Mouse (Mus musculus) spleen, embryonic (tissue): ENCODE measurements around the gene Hils1.

Experiments used
- CTCF ChIA-PET: fragments of 350-600 bp; sonication (Branson Sonifier 250); formaldehyde crosslinking; loops from one replicate; lab custom pipeline; 2022; lab: Charles Lee

Hils1 gene

GRCm38 (mm10) chr11:94952169-94952568 lies 15.2 kb upstream of the Hils1 start:
- CTCF ChIA-PET: no interaction called here

GRCm38 (mm10) chr11:94955103-94955502 lies 12.3 kb upstream of the Hils1 start:
- CTCF ChIA-PET: no interaction called here

GRCm38 (mm10) chr11:94957693-94958064 lies 9.7 kb upstream of the Hils1 start:
- CTCF ChIA-PET: no interaction called here

- CTCF ChIA-PET: no interaction called here
These were observed 9.1 kb upstream of the Hils1 start for GRCm38 (mm10) chr11:94958065-94958858.

- CTCF ChIA-PET: no interaction called here
These were observed 4.8 kb upstream of the Hils1 start for GRCm38 (mm10) chr11:94962534-94963101.

- CTCF ChIA-PET: no interaction called here
These were observed 794 bp downstream of the Hils1 start for GRCm38 (mm10) chr11:94968187-94968586.

GRCm38 (mm10) chr11:94969709-94970108 lies 2.3 kb downstream of the Hils1 start:
- CTCF ChIA-PET: interaction anchor here (0.6 to 0.7 kb wide), 3 partner anchors 16 to 1651 kb away, joined by 3 to 5 read pairs (median 4); no protein-coding TSS in a partner anchor

- CTCF ChIA-PET: interaction anchor here (0.6 to 1.1 kb wide), 3 partner anchors 16 to 1650 kb away, joined by 3 to 5 read pairs (median 5); no protein-coding TSS in a partner anchor
These were observed 3.0 kb downstream of the Hils1 start for GRCm38 (mm10) chr11:94970210-94970943.

- CTCF ChIA-PET: no interaction called here
These were observed 4.7 kb downstream of the Hils1 start for GRCm38 (mm10) chr11:94971895-94972615.

- CTCF ChIA-PET: interaction anchor here (0.6 kb wide), 1 partner anchor 18 kb away, joined by 5 read pairs; no protein-coding TSS in a partner anchor
These were observed 5.5 kb downstream of the Hils1 start for GRCm38 (mm10) chr11:94972887-94973286.

GRCm38 (mm10) chr11:94973313-94973712 lies 5.9 kb downstream of the Hils1 start:
- CTCF ChIA-PET: interaction anchor here (0.6 kb wide), 1 partner anchor 17 kb away, joined by 5 read pairs; no protein-coding TSS in a partner anchor

GRCm38 (mm10) chr11:94974951-94975350 lies 7.6 kb downstream of the Hils1 start:
- CTCF ChIA-PET: no interaction called here

GRCm38 (mm10) chr11:94976199-94976598 lies 8.8 kb downstream of the Hils1 start, which contains the start of gene Sgca:
Gene Sgca, minus strand, starts transcription at chr11:94976327.
- CTCF ChIA-PET: interaction anchor here (0.6 kb wide), 1 partner anchor 11 kb away, joined by 3 read pairs; no protein-coding TSS in a partner anchor

GRCm38 (mm10) chr11:94978178-94978915 lies 11.0 kb downstream of the Hils1 start:
- CTCF ChIA-PET: no interaction called here

GRCm38 (mm10) chr11:94978947-94979346 lies 11.6 kb downstream of the Hils1 start:
- CTCF ChIA-PET: interaction anchor here (0.6 kb wide), 1 partner anchor 8 kb away, joined by 3 read pairs; no protein-coding TSS in a partner anchor

- CTCF ChIA-PET: interaction anchor here (0.6 to 0.7 kb wide), 2 partner anchors 7 to 21 kb away, joined by 3 to 6 read pairs; no protein-coding TSS in a partner anchor
These were observed 12.2 kb downstream of the Hils1 start for GRCm38 (mm10) chr11:94979462-94980179.

GRCm38 (mm10) chr11:94985140-94985539 lies 17.7 kb downstream of the Hils1 start:
- CTCF ChIA-PET: interaction anchor here (0.6 kb wide), 1 partner anchor 23 kb away, joined by 3 read pairs; no protein-coding TSS in a partner anchor

- CTCF ChIA-PET: interaction anchor here (0.6 to 1.5 kb wide), 2 partner anchors 15 to 16 kb away, joined by 3 to 4 read pairs; no protein-coding TSS in a partner anchor
These were observed 18.4 kb downstream of the Hils1 start for GRCm38 (mm10) chr11:94985822-94986221.

- CTCF ChIA-PET: interaction anchor here (0.6 to 1.5 kb wide), 3 partner anchors 7 to 16 kb away, joined by 3 to 4 read pairs (median 3); no protein-coding TSS in a partner anchor
These were observed 19.0 kb downstream of the Hils1 start for GRCm38 (mm10) chr11:94986435-94986834.
